Mouse (Mus musculus) splenic B cell, adult 2 months (primary cell): ENCODE data around the gene Gm10762.
"Not testable (repeated sequence)": the region's sequence is repeated elsewhere in the genome, so short reads cannot be mapped to it uniquely, and the experiment has no call there.

ENCODE experiments used
- DNase-seq: peaks from one replicate; pipeline ENCODE4 v3.0.0-alpha.2; 2011; ENCODE audit warnings: low read depth, low spot score
- H3K27me3 ChIP-seq: 2 replicates; pipeline ENCODE4 v1.6.1; 2012; ENCODE audit warnings: mild to moderate bottlenecking, low read length, moderate library complexity, mixed read lengths; ENCODE audit not compliant: control insufficient read depth, poor library complexity, insufficient read depth, severe bottlenecking
- H3K36me3 ChIP-seq: 2 replicates; pipeline ENCODE4 v1.6.1; 2012; ENCODE audit warnings: mild to moderate bottlenecking, low read length, moderate library complexity, mixed read lengths; ENCODE audit not compliant: control insufficient read depth, poor library complexity, insufficient read depth, severe bottlenecking

Gm10762 gene

GRCm38 (mm10) chr2:128967661-128968441 lies at the start of gene Gm10762:
TSS of gene Gm10762 (minus strand) at chr2:128967725.
- no peaks in the 10 kb centered on the region for H3K36me3 ChIP-seq
- H3K27me3 ChIP-seq: no peaks in the 10 kb centered on the region
- DNase-seq: peak; percentile 64

GRCm38 (mm10) chr2:129008867-129009266 lies 41.3 kb upstream of the Gm10762 start:
- DNase-seq: peak; percentile 41
- H3K36me3 ChIP-seq, H3K27me3 ChIP-seq: not testable (repeated sequence)

- Histone ChIP-seq H3K36me3 (peaks cover 3% of the 10 kb centered on the region), H3K27me3 (no peaks in the 10 kb centered on the region)
- no peak for DNase-seq
Observed at GRCm38 (mm10) chr2:129006194-129006749, 38.7 kb upstream of the Gm10762 start.

GRCm38 (mm10) chr2:129004872-129005271 lies 37.3 kb upstream of the Gm10762 start:
- DNase-seq: no peak
- H3K36me3 ChIP-seq: peaks cover 3% of the 10 kb centered on the region

GRCm38 (mm10) chr2:128984746-128985145 lies 17.2 kb upstream of the Gm10762 start:
- no peak for DNase-seq
- H3K36me3 ChIP-seq: no peaks in the 10 kb centered on the region
- H3K27me3 ChIP-seq: no peaks in the 10 kb centered on the region

More at GRCm38 (mm10) chr2:129004872-129005271, 37.3 kb upstream of the Gm10762 start:
- H3K27me3 ChIP-seq: no peaks in the 10 kb centered on the region

- no peak for DNase-seq
- H3K36me3 ChIP-seq: no peaks in the 10 kb centered on the region
- H3K27me3 ChIP-seq: no peaks in the 10 kb centered on the region
Observed at GRCm38 (mm10) chr2:128975572-128975971, 8.0 kb upstream of the Gm10762 start.

- Histone ChIP-seq H3K27me3 (no peaks in the 10 kb centered on the region), H3K36me3 (no peaks in the 10 kb centered on the region)
- no peak for DNase-seq
Observed at GRCm38 (mm10) chr2:128972301-128972700, 4.8 kb upstream of the Gm10762 start.

GRCm38 (mm10) chr2:128968475-128969083 lies 1.1 kb upstream of the Gm10762 start:
- Histone ChIP-seq H3K36me3 (no peaks in the 10 kb centered on the region), H3K27me3 (no peaks in the 10 kb centered on the region)
- DNase-seq: no peak

- DNase-seq: peak; percentile 98
- Histone ChIP-seq H3K36me3 (no peaks in the 10 kb centered on the region), H3K27me3 (no peaks in the 10 kb centered on the region)
Observed at GRCm38 (mm10) chr2:128966641-128967580, 614 bp downstream of the Gm10762 start, which contains the start of gene Zc3h6. TSS of gene Zc3h6 (plus strand) at chr2:128967402.

- no peaks in the 10 kb centered on the region for H3K27me3 ChIP-seq
- DNase-seq: no peak
- no peaks in the 10 kb centered on the region for H3K36me3 ChIP-seq
Observed at GRCm38 (mm10) chr2:128966236-128966635, 1.3 kb downstream of the Gm10762 start.

- DNase-seq: no peak
- no peaks in the 10 kb centered on the region for H3K36me3 ChIP-seq
- no peaks in the 10 kb centered on the region for H3K27me3 ChIP-seq
Observed at GRCm38 (mm10) chr2:128965505-128966105, 1.9 kb downstream of the Gm10762 start.

GRCm38 (mm10) chr2:128954186-128954585 lies 13.3 kb downstream of the Gm10762 start:
- Histone ChIP-seq H3K27me3 (no peaks in the 10 kb centered on the region), H3K36me3 (no peaks in the 10 kb centered on the region)
- DNase-seq: no peak

GRCm38 (mm10) chr2:128947962-128948588 lies 19.4 kb downstream of the Gm10762 start:
- Histone ChIP-seq H3K36me3 (no peaks in the 10 kb centered on the region), H3K27me3 (no peaks in the 10 kb centered on the region)
- peak; percentile 84 for DNase-seq
